8 mouse cellular contexts compared by ENCODE assay signal in the genomic region with DNA sequence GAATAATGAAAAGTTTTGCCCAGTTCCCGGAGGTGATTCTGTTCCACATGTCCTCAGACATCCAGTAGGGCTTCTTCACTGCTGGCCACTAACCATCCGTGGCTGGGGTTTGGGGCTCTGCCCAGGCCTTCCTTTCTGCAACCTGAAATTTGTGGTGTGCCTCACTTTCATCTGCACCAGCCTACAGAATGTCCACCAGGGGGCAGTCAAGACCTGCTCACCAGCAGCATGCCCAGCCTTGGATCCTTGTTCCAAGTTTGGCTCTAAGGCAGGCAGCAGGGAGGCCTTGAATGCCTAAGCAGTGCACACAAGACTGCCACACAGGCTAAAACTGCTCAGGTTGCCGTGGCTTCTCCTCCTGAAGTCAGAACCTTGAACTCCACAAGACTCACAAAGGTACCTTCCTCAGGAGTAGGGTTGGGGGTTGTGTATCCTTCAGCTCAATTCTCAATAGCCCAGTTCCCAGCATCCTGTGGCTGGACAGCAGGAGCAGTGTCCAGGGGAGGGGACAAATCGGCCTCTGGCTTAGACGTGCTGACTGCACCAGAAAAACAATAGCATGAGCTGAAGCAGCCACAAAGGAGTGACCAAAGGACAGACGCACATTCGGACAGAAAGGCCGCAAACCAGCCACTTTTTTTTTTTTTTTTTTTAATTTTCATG. TPM values are rescaled to one million over a fixed set of nuclear protein-coding genes. Genes with fewer than 3 reads are reported as not detected.
DNase-seq lines count a peak whose midpoint lies in the region; ATAC-seq and TF ChIP-seq lines count a peak whose summit lies in the region.

No protein-coding gene starts in this region.

- H3ac ChIP-seq in C2C12 (ENCODE audit: control insufficient read depth, insufficient read length, low read depth): no peak overlapping the region

- H3K36me3 ChIP-seq in C2C12 (ENCODE audit: control insufficient read depth, insufficient read depth): no peaks in the 10 kb centered on the region
- H3K36me3 ChIP-seq in heart, embryonic 11.5 days (ENCODE audit: control insufficient read depth, insufficient read depth, low read length): no peaks in the 10 kb centered on the region
- peaks cover 8% of the 10 kb centered on the region; the same call in 1 of the 2 replicates for H3K36me3 ChIP-seq in kidney, embryonic 15.5 days
- peaks cover 12% of the 10 kb centered on the region; the same call in 1 of the 2 replicates for H3K36me3 ChIP-seq in limb, embryonic 15.5 days

- no peak overlapping the region for H3K4me3 ChIP-seq in C2C12 (ENCODE audit: insufficient read depth, poor library complexity, severe bottlenecking)
- H3K4me3 ChIP-seq in heart, embryonic 11.5 days (ENCODE audit: low read depth, low read length): no peak overlapping the region
- H3K4me3 ChIP-seq in kidney, embryonic 15.5 days (replicated peaks): no peak overlapping the region
- H3K4me3 ChIP-seq in limb, embryonic 15.5 days: no peak overlapping the region

- no peak overlapping the region for H3K27ac ChIP-seq in heart, embryonic 11.5 days (ENCODE audit: low read depth, low read length)
- H3K27ac ChIP-seq in kidney, embryonic 15.5 days: peak overlapping the region; percentile 39
- H3K27ac ChIP-seq in limb, embryonic 15.5 days: peak overlapping the region; percentile 62

- no peaks in the 10 kb centered on the region for H3K79me3 ChIP-seq in C2C12 (ENCODE audit: low read depth)

- WGBS in heart, embryonic 11.5 days (ENCODE audit: insufficient replicate concordance): 42% methylated on average over 8 of the region's 8 CpGs
- WGBS in kidney, embryonic 15.5 days: 41% methylated on average over 8 of the region's 8 CpGs
- 40% methylated on average over 8 of the region's 8 CpGs for WGBS in limb, embryonic 15.5 days

- no peak overlapping the region for H3K9ac ChIP-seq in heart, embryonic 11.5 days (ENCODE audit: low read depth, low read length)
- no peak overlapping the region for H3K9ac ChIP-seq in kidney, embryonic 15.5 days
- no peak overlapping the region for H3K9ac ChIP-seq in limb, embryonic 15.5 days

- H3K4me2 ChIP-seq in heart, embryonic 11.5 days: no peak overlapping the region
- H3K4me2 ChIP-seq in kidney, embryonic 15.5 days: no peak overlapping the region
- H3K4me2 ChIP-seq in limb, embryonic 15.5 days: no peak overlapping the region

- H3K79me2 ChIP-seq in C2C12 (ENCODE audit: control insufficient read depth, insufficient read depth): no peaks in the 10 kb centered on the region

- H3K4me1 ChIP-seq in heart, embryonic 11.5 days (ENCODE audit: control insufficient read depth, insufficient read depth, low read length): 0 out of 2 replicates have a peak, but pooled peaks cover 3% of the 10 kb centered on the region
- H3K4me1 ChIP-seq in kidney, embryonic 15.5 days: peaks cover 11% of the 10 kb centered on the region
- H3K4me1 ChIP-seq in limb, embryonic 15.5 days: peaks cover 23% of the 10 kb centered on the region

- H3K9me3 ChIP-seq in heart, embryonic 11.5 days (replicated peaks; ENCODE audit: control insufficient read depth, low read length): no peaks in the 10 kb centered on the region
- no peaks in the 10 kb centered on the region for H3K9me3 ChIP-seq in kidney, embryonic 15.5 days (replicated peaks)
- H3K9me3 ChIP-seq in limb, embryonic 15.5 days: no peaks in the 10 kb centered on the region

- peak; percentile 74 for ATAC-seq in erythroblast, adult 5-6 weeks (replicated peaks; ENCODE audit: low FRiP score, poor library complexity, severe bottlenecking)
- ATAC-seq in heart, embryonic 11.5 days (replicated peaks; ENCODE audit: insufficient number of reproducible peaks, low FRiP score, low TSS enrichment): 0 out of 2 replicates have a peak, but pooled peaks have one; percentile 50
- ATAC-seq in kidney, embryonic 15.5 days (replicated peaks; ENCODE audit: low FRiP score): peak; percentile 73
- ATAC-seq in limb, embryonic 15.5 days (ENCODE audit: insufficient number of reproducible peaks, low FRiP score, low TSS enrichment, low read depth): peak; percentile 67

- peak; percentile 98 for DNase-seq in brain, adult 2 months (ENCODE audit: low read depth, low spot score)
- peak; percentile 41 to 72 for DNase-seq in monocyte, adult 2 months (ENCODE audit: low read depth in 1 of 2, low spot score in 2 of 2)
- peak; percentile 46 to 74 for DNase-seq in spleen, postnatal 14 days (ENCODE audit: low spot score in 2 of 2)

- TF ChIP-seq CTCF in C2C12 (IDR thresholded peaks at IDR 0.05; ENCODE audit: control insufficient read depth, insufficient read depth, insufficient read length): peak; percentile 92

- H3K27me3 ChIP-seq in C2C12 (ENCODE audit: control insufficient read depth, insufficient read depth, insufficient read length): no peaks in the 10 kb centered on the region
- no peaks in the 10 kb centered on the region for H3K27me3 ChIP-seq in heart, embryonic 11.5 days (ENCODE audit: control insufficient read depth, insufficient read depth, low read length)
- H3K27me3 ChIP-seq in kidney, embryonic 15.5 days: no peaks in the 10 kb centered on the region
- no peaks in the 10 kb centered on the region for H3K27me3 ChIP-seq in limb, embryonic 15.5 days

TF ChIP-seq in C2C12, 6 proteins besides CTCF, POLR2A, EP300 and RAD21:
- TF ChIP-seq CEBPB (IDR thresholded peaks at IDR 0.05; ENCODE audit: low read depth) (no peak), MAX (IDR thresholded peaks at IDR 0.05) (peak; percentile 21), MYOG (IDR thresholded peaks at IDR 0.05; ENCODE audit: control insufficient read depth, extremely low read depth, insufficient read length) (no peak), MYOD1 (IDR thresholded peaks at IDR 0.05; ENCODE audit: control insufficient read depth, insufficient read length, low read depth) (no peak), USF1 (IDR thresholded peaks at IDR 0.05; ENCODE audit: low read depth) (no peak)

RNA-seq across cellular contexts. Expression of gene Morn1, which starts 9.0 kb away (rescaled TPM):
- 1.2 TPM for polyA plus RNA-seq in C2C12 (2012; fragmentation: generic; extraction: Trizol)
- 2.9 TPM in 1 of 2 replicates, not detected in the other for total RNA-seq in erythroblast, adult 5-6 weeks (2015; ENCODE audit: low replicate concordance)
- 0.28 TPM in 1 of 2 replicates, not detected in the other for total RNA-seq in erythroblast, adult 5-6 weeks (2017; ENCODE audit: low replicate concordance)
- 2.5 and 2.9 TPM in 2 replicates for polyA plus RNA-seq in heart, embryonic 11.5 days (2014; fragmentation: Nextera tagmentation; extraction: Ambion mirVana)
- polyA plus RNA-seq in kidney, embryonic 15.5 days (2015; fragmentation: Nextera tagmentation; extraction: Ambion mirVana): 5.1 and 5.3 TPM in 2 replicates
- polyA plus RNA-seq in limb, embryonic 15.5 days (2015; fragmentation: Nextera tagmentation; extraction: Ambion mirVana): 5.0 and 6.2 TPM in 2 replicates

RNA-seq across cellular contexts. Expression of gene Rer1, which starts 9.2 kb away (rescaled TPM):
- 125 TPM for polyA plus RNA-seq in C2C12 (2012; fragmentation: generic; extraction: Trizol)
- total RNA-seq in erythroblast, adult 5-6 weeks (2015; ENCODE audit: low replicate concordance): 27.1 and 49.3 TPM in 2 replicates
- 34.8 and 36.0 TPM in 2 replicates for total RNA-seq in erythroblast, adult 5-6 weeks (2017; ENCODE audit: low replicate concordance)
- 148 TPM in 2 replicates for polyA plus RNA-seq in heart, embryonic 11.5 days (2014; fragmentation: Nextera tagmentation; extraction: Ambion mirVana)
- 152 and 165 TPM in 2 replicates for polyA plus RNA-seq in kidney, embryonic 15.5 days (2015; fragmentation: Nextera tagmentation; extraction: Ambion mirVana)
- 170 and 176 TPM in 2 replicates for polyA plus RNA-seq in limb, embryonic 15.5 days (2015; fragmentation: Nextera tagmentation; extraction: Ambion mirVana)

RNA-seq across cellular contexts. Expression of gene Pex10, which starts 28.6 kb away (rescaled TPM):
- 11.2 TPM for polyA plus RNA-seq in C2C12 (2012; fragmentation: generic; extraction: Trizol)
- 0.42 and 2.7 TPM in 2 replicates for total RNA-seq in erythroblast, adult 5-6 weeks (2015; ENCODE audit: low replicate concordance)
- 0.42 and 3.6 TPM in 2 replicates for total RNA-seq in erythroblast, adult 5-6 weeks (2017; ENCODE audit: low replicate concordance)
- 4.1 and 9.9 TPM in 2 replicates for polyA plus RNA-seq in heart, embryonic 11.5 days (2014; fragmentation: Nextera tagmentation; extraction: Ambion mirVana)
- 23.2 and 24.0 TPM in 2 replicates for polyA plus RNA-seq in kidney, embryonic 15.5 days (2015; fragmentation: Nextera tagmentation; extraction: Ambion mirVana)
- 21.3 and 22.8 TPM in 2 replicates for polyA plus RNA-seq in limb, embryonic 15.5 days (2015; fragmentation: Nextera tagmentation; extraction: Ambion mirVana)

RNA-seq across cellular contexts. Expression of gene Plch2, which starts 38.8 kb away (rescaled TPM):
- polyA plus RNA-seq in C2C12 (2012; fragmentation: generic; extraction: Trizol): 0.11 TPM
- total RNA-seq in erythroblast, adult 5-6 weeks (2015; ENCODE audit: low replicate concordance): not detected in 2 replicates
- total RNA-seq in erythroblast, adult 5-6 weeks (2017; ENCODE audit: low replicate concordance): not detected in 2 replicates
- polyA plus RNA-seq in heart, embryonic 11.5 days (2014; fragmentation: Nextera tagmentation; extraction: Ambion mirVana): 0.13 and 0.30 TPM in 2 replicates
- 2.6 TPM in 2 replicates for polyA plus RNA-seq in kidney, embryonic 15.5 days (2015; fragmentation: Nextera tagmentation; extraction: Ambion mirVana)
- 11.6 and 13.7 TPM in 2 replicates for polyA plus RNA-seq in limb, embryonic 15.5 days (2015; fragmentation: Nextera tagmentation; extraction: Ambion mirVana)
